Mouse (Mus musculus): ENCODE measurements at regions not wholly inside any gene's neighbourhood (a gene's known extent, or its start where the extent isn't known, plus 50 kb on each side); places are given as distances from the start of the nearest gene placed in this dataset.

GRCm38 (mm10) chr3:143759337-143759736, 445.7 kb downstream of the Lmo4 start:
- H3K36me3 ChIP-seq (replicated peaks; ENCODE audit: control insufficient read depth, insufficient read depth): no peaks in the 10 kb centered on the region
- DNase-seq (ENCODE audit: low spot score) (no peak), ATAC-seq (ENCODE audit: low FRiP score) (no peak)
- H3K9ac ChIP-seq: no peak overlapping the region
- H3K9me3 ChIP-seq (ENCODE audit: control insufficient read depth, low read length): no peaks in the 10 kb centered on the region
- H3K27ac ChIP-seq: no peak overlapping the region
- H3K27me3 ChIP-seq (ENCODE audit: control insufficient read depth, insufficient read depth, low read length): no peaks in the 10 kb centered on the region
- WGBS: 92% methylated on average over 1 of the region's 1 CpGs
- H3K4me3 ChIP-seq (replicated peaks; ENCODE audit: low read length): no peak overlapping the region
- no peak overlapping the region for H3K4me2 ChIP-seq (replicated peaks)
- no peaks in the 10 kb centered on the region for H3K4me1 ChIP-seq (replicated peaks; ENCODE audit: control insufficient read depth, insufficient read depth, low read length)

GRCm38 (mm10) chr3:143753197-143753596, 451.8 kb downstream of the Lmo4 start:
- Histone ChIP-seq H3K9me3 (ENCODE audit: control insufficient read depth, low read length) (no peaks in the 10 kb centered on the region), H3K4me1 (replicated peaks; ENCODE audit: control insufficient read depth, insufficient read depth, low read length) (no peaks in the 10 kb centered on the region; the same call in 1 of the 2 replicates), H3K27ac (no peak overlapping the region), H3K27me3 (ENCODE audit: control insufficient read depth, insufficient read depth, low read length) (no peaks in the 10 kb centered on the region), H3K4me3 (replicated peaks; ENCODE audit: low read length) (no peak overlapping the region), H3K9ac (no peak overlapping the region), H3K36me3 (replicated peaks; ENCODE audit: control insufficient read depth, insufficient read depth) (no peaks in the 10 kb centered on the region), H3K4me2 (replicated peaks) (no peak overlapping the region)
- no peak for ATAC-seq (ENCODE audit: low FRiP score)
- no peak for DNase-seq (ENCODE audit: low spot score)
- 72% methylated on average over 3 of the region's 3 CpGs for WGBS

- WGBS: 90% methylated on average over 1 of the region's 1 CpGs
- no peaks in the 10 kb centered on the region; the same call in 1 of the 2 replicates for H3K4me1 ChIP-seq (replicated peaks; ENCODE audit: control insufficient read depth, insufficient read depth, low read length)
- DNase-seq (ENCODE audit: low spot score) (no peak), ATAC-seq (ENCODE audit: low FRiP score) (no peak)
- H3K36me3 ChIP-seq (replicated peaks; ENCODE audit: control insufficient read depth, insufficient read depth): no peaks in the 10 kb centered on the region
- no peak overlapping the region for H3K4me3 ChIP-seq (replicated peaks; ENCODE audit: low read length)
- no peaks in the 10 kb centered on the region for H3K27me3 ChIP-seq (ENCODE audit: control insufficient read depth, insufficient read depth, low read length)
- H3K9ac ChIP-seq: no peak overlapping the region
- no peaks in the 10 kb centered on the region for H3K9me3 ChIP-seq (ENCODE audit: control insufficient read depth, low read length)
- H3K4me2 ChIP-seq (replicated peaks): no peak overlapping the region
- no peak overlapping the region for H3K27ac ChIP-seq
These were observed 452.4 kb downstream of the Lmo4 start for GRCm38 (mm10) chr3:143752660-143753059.

GRCm38 (mm10) chr3:143750128-143750527, 454.9 kb downstream of the Lmo4 start:
- WGBS: 68% methylated on average over 4 of the region's 4 CpGs
- ATAC-seq (ENCODE audit: low FRiP score) (no peak), DNase-seq (ENCODE audit: low spot score) (no peak)
- Histone ChIP-seq H3K4me3 (replicated peaks; ENCODE audit: low read length) (no peak overlapping the region), H3K9ac (no peak overlapping the region), H3K27me3 (ENCODE audit: control insufficient read depth, insufficient read depth, low read length) (no peaks in the 10 kb centered on the region), H3K4me2 (replicated peaks) (no peak overlapping the region), H3K36me3 (replicated peaks; ENCODE audit: control insufficient read depth, insufficient read depth) (no peaks in the 10 kb centered on the region), H3K27ac (no peak overlapping the region), H3K9me3 (ENCODE audit: control insufficient read depth, low read length) (no peaks in the 10 kb centered on the region), H3K4me1 (replicated peaks; ENCODE audit: control insufficient read depth, insufficient read depth, low read length) (no peaks in the 10 kb centered on the region; the same call in 1 of the 2 replicates)

- no peaks in the 10 kb centered on the region for H3K9me3 ChIP-seq (ENCODE audit: control insufficient read depth, low read length)
- no peak overlapping the region for H3K4me3 ChIP-seq (replicated peaks; ENCODE audit: low read length)
- H3K27ac ChIP-seq: no peak overlapping the region
- DNase-seq (ENCODE audit: low spot score): no peak
- H3K27me3 ChIP-seq (ENCODE audit: control insufficient read depth, insufficient read depth, low read length): no peaks in the 10 kb centered on the region
- no peak overlapping the region for H3K4me2 ChIP-seq (replicated peaks)
- H3K4me1 ChIP-seq (replicated peaks; ENCODE audit: control insufficient read depth, insufficient read depth, low read length): no peaks in the 10 kb centered on the region
- WGBS: 70% methylated on average over 7 of the region's 7 CpGs
- H3K9ac ChIP-seq: no peak overlapping the region
- H3K36me3 ChIP-seq (replicated peaks; ENCODE audit: control insufficient read depth, insufficient read depth): no peaks in the 10 kb centered on the region
- ATAC-seq (ENCODE audit: low FRiP score): no peak
These were observed 461.4 kb downstream of the Lmo4 start for GRCm38 (mm10) chr3:143743649-143744048.

- DNase-seq (ENCODE audit: low spot score): no peak
- H3K4me1 ChIP-seq (replicated peaks; ENCODE audit: control insufficient read depth, insufficient read depth, low read length): no peaks in the 10 kb centered on the region
- no peak overlapping the region for H3K27ac ChIP-seq
- H3K27me3 ChIP-seq (ENCODE audit: control insufficient read depth, insufficient read depth, low read length): no peaks in the 10 kb centered on the region
- 75% methylated on average over 17 of the region's 17 CpGs for WGBS
- H3K9me3 ChIP-seq (ENCODE audit: control insufficient read depth, low read length): no peaks in the 10 kb centered on the region
- ATAC-seq (ENCODE audit: low FRiP score): no peak
- no peak overlapping the region for H3K9ac ChIP-seq
- H3K4me2 ChIP-seq (replicated peaks): no peak overlapping the region
- H3K4me3 ChIP-seq (replicated peaks; ENCODE audit: low read length): no peak overlapping the region
- H3K36me3 ChIP-seq (replicated peaks; ENCODE audit: control insufficient read depth, insufficient read depth): no peaks in the 10 kb centered on the region
These were observed 462.0 kb downstream of the Lmo4 start for GRCm38 (mm10) chr3:143742786-143743571.

- H3K27me3 ChIP-seq (ENCODE audit: control insufficient read depth, insufficient read depth, low read length): no peaks in the 10 kb centered on the region
- DNase-seq (ENCODE audit: low spot score) (no peak), ATAC-seq (ENCODE audit: low FRiP score) (no peak)
- no peak overlapping the region for H3K4me2 ChIP-seq (replicated peaks)
- no peaks in the 10 kb centered on the region for H3K9me3 ChIP-seq (ENCODE audit: control insufficient read depth, low read length)
- H3K36me3 ChIP-seq (replicated peaks; ENCODE audit: control insufficient read depth, insufficient read depth): no peaks in the 10 kb centered on the region
- 63% methylated on average over 3 of the region's 3 CpGs for WGBS
- H3K9ac ChIP-seq: no peak overlapping the region
- H3K4me1 ChIP-seq (replicated peaks; ENCODE audit: control insufficient read depth, insufficient read depth, low read length): no peaks in the 10 kb centered on the region
- no peak overlapping the region for H3K27ac ChIP-seq
- H3K4me3 ChIP-seq (replicated peaks; ENCODE audit: low read length): no peak overlapping the region
These were observed 466.3 kb downstream of the Lmo4 start for GRCm38 (mm10) chr3:143738676-143739075.

GRCm38 (mm10) chr3:143737844-143738243, 467.2 kb downstream of the Lmo4 start:
- no peak overlapping the region for H3K27ac ChIP-seq
- ATAC-seq (ENCODE audit: low FRiP score): no peak
- H3K36me3 ChIP-seq (replicated peaks; ENCODE audit: control insufficient read depth, insufficient read depth): no peaks in the 10 kb centered on the region
- no peaks in the 10 kb centered on the region for H3K9me3 ChIP-seq (ENCODE audit: control insufficient read depth, low read length)
- DNase-seq (ENCODE audit: low spot score): no peak
- no peak overlapping the region for H3K4me3 ChIP-seq (replicated peaks; ENCODE audit: low read length)
- WGBS: 76% methylated on average over 6 of the region's 6 CpGs
- no peaks in the 10 kb centered on the region for H3K27me3 ChIP-seq (ENCODE audit: control insufficient read depth, insufficient read depth, low read length)
- H3K9ac ChIP-seq: no peak overlapping the region
- H3K4me1 ChIP-seq (replicated peaks; ENCODE audit: control insufficient read depth, insufficient read depth, low read length): no peaks in the 10 kb centered on the region
- H3K4me2 ChIP-seq (replicated peaks): no peak overlapping the region

GRCm38 (mm10) chr3:143736651-143737398, 468.2 kb downstream of the Lmo4 start:
- Histone ChIP-seq H3K36me3 (replicated peaks; ENCODE audit: control insufficient read depth, insufficient read depth) (no peaks in the 10 kb centered on the region), H3K9ac (no peak overlapping the region), H3K27ac (no peak overlapping the region), H3K27me3 (ENCODE audit: control insufficient read depth, insufficient read depth, low read length) (no peaks in the 10 kb centered on the region), H3K4me2 (replicated peaks) (no peak overlapping the region), H3K9me3 (ENCODE audit: control insufficient read depth, low read length) (no peaks in the 10 kb centered on the region), H3K4me3 (replicated peaks; ENCODE audit: low read length) (no peak overlapping the region), H3K4me1 (replicated peaks; ENCODE audit: control insufficient read depth, insufficient read depth, low read length) (no peaks in the 10 kb centered on the region)
- ATAC-seq (ENCODE audit: low FRiP score) (no peak), DNase-seq (ENCODE audit: low spot score) (no peak)
- WGBS: 86% methylated on average over 6 of the region's 6 CpGs
